Mouse (Mus musculus) midbrain, embryonic 10.5 days (tissue): ENCODE results near the gene Gfi1b. TPM values are rescaled to one million over a fixed set of nuclear protein-coding genes. Genes with fewer than 3 reads are reported as not detected.

Experiments
- DNase-seq: peaks from one replicate; pipeline ENCODE4 v3.0.0-alpha.2; 2017; ENCODE audit warnings: low spot score
- H3K27ac ChIP-seq: fragments of 300-500 bp; sonication (generic); replicated peaks from 2 replicates; pipeline ENCODE4 v1.5.1; 2016; ENCODE audit warnings: mild to moderate bottlenecking
- H3K27me3 ChIP-seq: fragments of 300-500 bp; sonication (generic); 2 replicates; pipeline ENCODE4 v1.6.1; 2016; ENCODE audit warnings: low read depth, mild to moderate bottlenecking; ENCODE audit not compliant: poor library complexity, severe bottlenecking
- H3K36me3 ChIP-seq: fragments of 300-500 bp; sonication (generic); 2 replicates; pipeline ENCODE4 v1.6.1; 2016; ENCODE audit warnings: mild to moderate bottlenecking, moderate library complexity
- H3K4me1 ChIP-seq: fragments of 300-500 bp; sonication (generic); 2 replicates; pipeline ENCODE4 v1.6.1; 2016
- H3K4me3 ChIP-seq: fragments of 300-500 bp; sonication (generic); 2 replicates; pipeline ENCODE4 v1.5.1; 2016; ENCODE audit warnings: mild to moderate bottlenecking, moderate library complexity
- H3K9me3 ChIP-seq: fragments of 300-500 bp; sonication (generic); replicated peaks from 2 replicates; pipeline ENCODE4 v1.6.1; 2016; ENCODE audit warnings: mild to moderate bottlenecking
- WGBS: fragments of 180-500 bp; shearing (Covaris S2); methylation state at CpG from one replicate; pipeline ENCODE4 v1.1.7; 2016; 5-methylcytosine and 5-hydroxymethylcytosine counted together
- polyA plus RNA-seq: library from polyadenylated mRNA; unstranded; fragments of >200 nt; fragmentation: Nextera tagmentation; extraction: Ambion mirVana; gene quantifications from 2 replicates; pipeline ENCODE4 v1.2.1, GENCODE M21; 2016

Gene Gfi1b
- polyA plus RNA-seq, 1 experiment from 2014 or later, result 4.3 TPM

- Histone ChIP-seq H3K27ac (no peak overlapping the region), H3K4me1 (peaks cover 28% of the 10 kb centered on the region), H3K4me3 (no peak overlapping the region), H3K36me3 (peaks cover 13% of the 10 kb centered on the region), H3K9me3 (no peaks in the 10 kb centered on the region), H3K27me3 (no peaks in the 10 kb centered on the region)
- peak; percentile 73 for DNase-seq
- 23% methylated on average over 6 of the region's 6 CpGs for WGBS
Measured at GRCm38 (mm10) chr2:28585043-28585571, 36.7 kb downstream of the Gfi1b start.

GRCm38 (mm10) chr2:28583651-28584050 is 38.1 kb downstream of the Gfi1b start, which contains the start of gene Gtf3c5:
Gene Gtf3c5 (minus strand): TSS chr2:28583751.
- no peak for DNase-seq
- WGBS, result 79% methylated on average over 9 of the region's 9 CpGs

GRCm38 (mm10) chr2:28582647-28583353 is 39.0 kb downstream of the Gfi1b start:
- H3K27ac ChIP-seq, result peak overlapping the region; percentile 97
- H3K4me3 ChIP-seq, result peak overlapping the region; percentile 76
- peaks cover 28% of the 10 kb centered on the region for H3K4me1 ChIP-seq
- no peaks in the 10 kb centered on the region for H3K9me3 ChIP-seq
- H3K36me3 ChIP-seq, result peaks cover 36% of the 10 kb centered on the region
- WGBS, result under 1% methylated on average over 56 of the region's 56 CpGs
- peak; percentile 90 for DNase-seq
- H3K27me3 ChIP-seq, result no peaks in the 10 kb centered on the region

More at GRCm38 (mm10) chr2:28583651-28584050, 38.1 kb downstream of the Gfi1b start, which contains the start of gene Gtf3c5:
- H3K27ac ChIP-seq, result peak within 1 kb of the TSS; percentile 97
- peaks cover 27% of the 10 kb centered on the region for H3K36me3 ChIP-seq
- H3K9me3 ChIP-seq, result no peaks in the 10 kb centered on the region
- peaks cover 28% of the 10 kb centered on the region for H3K4me1 ChIP-seq
- no peaks in the 10 kb centered on the region for H3K27me3 ChIP-seq
- peak within 1 kb of the TSS; percentile 76 for H3K4me3 ChIP-seq

GRCm38 (mm10) chr2:28578003-28578402 is 43.8 kb downstream of the Gfi1b start:
- Histone ChIP-seq H3K9me3 (no peaks in the 10 kb centered on the region), H3K27me3 (no peaks in the 10 kb centered on the region), H3K27ac (no peak overlapping the region), H3K4me3 (no peak overlapping the region), H3K36me3 (peaks cover 84% of the 10 kb centered on the region), H3K4me1 (peaks cover 19% of the 10 kb centered on the region)
- DNase-seq, result no peak
- WGBS, result 73% methylated on average over 5 of the region's 5 CpGs

GRCm38 (mm10) chr2:28576815-28577214 is 45.0 kb downstream of the Gfi1b start:
- 92% methylated on average over 3 of the region's 3 CpGs for WGBS
- H3K9me3 ChIP-seq, result no peaks in the 10 kb centered on the region
- H3K4me1 ChIP-seq, result peaks cover 12% of the 10 kb centered on the region
- no peak overlapping the region for H3K27ac ChIP-seq
- no peak overlapping the region for H3K4me3 ChIP-seq
- no peaks in the 10 kb centered on the region for H3K27me3 ChIP-seq
- H3K36me3 ChIP-seq, result peaks cover 95% of the 10 kb centered on the region
- no peak for DNase-seq

- Histone ChIP-seq H3K27ac (no peak overlapping the region), H3K27me3 (no peaks in the 10 kb centered on the region), H3K9me3 (no peaks in the 10 kb centered on the region), H3K4me3 (no peak overlapping the region), H3K4me1 (no peaks in the 10 kb centered on the region), H3K36me3 (peaks cover 100% of the 10 kb centered on the region)
- 86% methylated on average over 4 of the region's 4 CpGs for WGBS
- no peak for DNase-seq
Measured at GRCm38 (mm10) chr2:28575341-28575740, 46.4 kb downstream of the Gfi1b start.

- peaks cover 100% of the 10 kb centered on the region for H3K36me3 ChIP-seq
- DNase-seq, result no peak
- H3K9me3 ChIP-seq, result no peaks in the 10 kb centered on the region
- no peak overlapping the region for H3K4me3 ChIP-seq
- no peaks in the 10 kb centered on the region for H3K27me3 ChIP-seq
- H3K4me1 ChIP-seq, result no peaks in the 10 kb centered on the region
- H3K27ac ChIP-seq, result no peak overlapping the region
- WGBS, result 82% methylated on average over 3 of the region's 3 CpGs
Measured at GRCm38 (mm10) chr2:28569903-28570302, 51.9 kb downstream of the Gfi1b start.

GRCm38 (mm10) chr2:28566545-28566944 is 55.2 kb downstream of the Gfi1b start:
- no peak overlapping the region for H3K27ac ChIP-seq
- WGBS, result 76% methylated on average over 5 of the region's 5 CpGs
- DNase-seq, result no peak
- peaks cover 72% of the 10 kb centered on the region for H3K36me3 ChIP-seq
- no peaks in the 10 kb centered on the region for H3K4me1 ChIP-seq
- H3K9me3 ChIP-seq, result no peaks in the 10 kb centered on the region
- H3K4me3 ChIP-seq, result no peak overlapping the region
- H3K27me3 ChIP-seq, result no peaks in the 10 kb centered on the region

- Histone ChIP-seq H3K27ac (no peak overlapping the region), H3K36me3 (peaks cover 50% of the 10 kb centered on the region), H3K4me1 (no peaks in the 10 kb centered on the region), H3K4me3 (no peak overlapping the region), H3K27me3 (no peaks in the 10 kb centered on the region), H3K9me3 (no peaks in the 10 kb centered on the region)
- 83% methylated on average over 4 of the region's 4 CpGs for WGBS
- DNase-seq, result no peak
Measured at GRCm38 (mm10) chr2:28564380-28564779, 57.4 kb downstream of the Gfi1b start.

GRCm38 (mm10) chr2:28563830-28564229 is 58.0 kb downstream of the Gfi1b start:
- Histone ChIP-seq H3K27me3 (no peaks in the 10 kb centered on the region), H3K9me3 (no peaks in the 10 kb centered on the region), H3K27ac (no peak overlapping the region), H3K4me3 (no peak overlapping the region), H3K36me3 (peaks cover 45% of the 10 kb centered on the region), H3K4me1 (no peaks in the 10 kb centered on the region)
- DNase-seq, result no peak

GRCm38 (mm10) chr2:28563303-28563702 is 58.5 kb downstream of the Gfi1b start, which contains the start of gene Cel:
Gene Cel (minus strand): TSS chr2:28563403.
- Histone ChIP-seq H3K27me3 (no peaks in the 10 kb centered on the region), H3K9me3 (no peaks in the 10 kb centered on the region), H3K4me1 (no peaks in the 10 kb centered on the region), H3K27ac (no peak within 1 kb of the TSS), H3K36me3 (peaks cover 40% of the 10 kb centered on the region), H3K4me3 (no peak within 1 kb of the TSS)
- no peak for DNase-seq
- 73% methylated on average over 6 of the region's 6 CpGs for WGBS
